Mouse (Mus musculus): ENCODE measurements around the gene Dpp3.

DNA sequence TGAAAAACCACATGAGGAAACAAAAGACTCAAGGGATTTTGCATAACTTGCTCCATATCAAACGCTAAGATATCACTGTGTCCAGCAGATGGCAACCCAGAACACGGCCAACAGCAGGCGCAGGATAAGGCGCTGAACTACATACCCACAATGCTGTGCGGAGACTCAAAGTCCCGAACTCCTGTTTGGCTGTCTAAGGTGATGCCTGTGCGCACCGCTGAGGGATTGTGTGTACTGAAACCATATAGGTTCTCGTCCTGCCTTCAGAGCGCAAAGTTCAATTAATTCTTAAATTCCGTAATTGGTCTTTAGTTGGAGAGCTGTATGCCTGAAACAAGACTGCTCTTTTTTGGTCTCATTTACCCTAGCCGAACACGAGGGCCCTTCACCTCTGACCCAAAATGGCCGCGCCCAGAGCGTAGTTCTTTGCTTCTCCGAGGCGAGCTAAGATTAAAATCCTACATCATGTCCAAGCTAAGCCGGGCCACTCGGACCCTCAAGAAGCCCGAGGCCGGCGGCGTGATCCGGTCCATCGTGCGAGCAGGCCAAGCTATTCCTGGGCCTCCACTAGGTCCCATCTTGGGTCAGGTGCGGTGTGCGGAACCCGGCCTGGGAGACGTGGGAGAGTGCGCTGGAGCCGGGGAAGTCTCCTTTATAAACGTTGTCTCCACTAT is 34.0 kb upstream of the Dpp3 start, which contains the start of gene Mrpl11:
- TF ChIP-seq CTCF (IDR thresholded peaks at IDR 0.05; ENCODE audit: extremely low read depth, insufficient read depth, insufficient read length, insufficient replicate concordance) (peak; percentile 65; the same call in 1 of the 2 replicates), POLR2A (IDR thresholded peaks at IDR 0.05; ENCODE audit: low read depth, low read length) (0 out of 2 replicates have a peak, but pooled peaks have one; percentile 19)

All from spleen, adult 2 months (tissue).